ENCODE assay signal across 7 mouse cellular contexts in the genomic region with DNA sequence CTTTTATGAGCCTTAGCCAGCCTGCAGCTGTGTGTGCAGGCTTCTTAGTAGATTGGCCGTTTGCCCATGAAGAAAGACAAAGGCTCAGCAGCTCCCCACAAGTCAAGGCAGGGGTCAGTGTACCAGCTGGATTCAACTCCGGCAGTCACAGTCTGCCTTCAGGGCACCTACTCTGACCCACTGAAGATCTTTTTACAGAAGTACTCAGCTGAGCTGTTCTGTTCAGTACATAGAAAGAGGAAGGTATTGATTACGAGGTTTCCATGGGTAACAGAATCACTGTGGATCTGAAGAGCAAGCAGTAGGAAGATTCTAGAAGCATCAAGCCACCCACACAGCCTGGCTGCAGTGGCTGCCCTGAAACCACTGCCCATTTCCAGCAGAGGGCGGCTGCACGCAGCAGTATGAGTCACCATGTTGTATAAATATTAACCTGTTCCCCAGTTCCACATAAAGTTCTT.
DNase-seq lines count a peak whose midpoint lies in the region; ATAC-seq lines count a peak whose summit lies in the region.

No protein-coding gene starts in this region.

- 0 out of 2 replicates have a peak overlapping the region, but pooled peaks have one; percentile 43 for H3K9ac ChIP-seq in neural tube, embryonic 13.5 days

- H3K4me2 ChIP-seq in neural tube, embryonic 13.5 days = no peak overlapping the region

- intact Hi-C loops in left cerebral cortex, postnatal 14 days (cut with DNase I) = no loop called here

- peak; percentile 21 to 26 for DNase-seq in urinary bladder, adult 18-20 months (ENCODE audit: low spot score in 2 of 2)
- DNase-seq in urinary bladder, postnatal 4 days (ENCODE audit: low spot score in 2 of 2) = no peak
- DNase-seq in cerebellum, adult 9-11 months = peak; percentile 31
- DNase-seq in hindbrain, embryonic 10.5 days (ENCODE audit: low spot score) = peak; percentile 26
- DNase-seq in left cerebral cortex, postnatal 14 days (ENCODE audit: low spot score in 2 of 2) = peak; percentile 50 to 65
- DNase-seq in layer of hippocampus, adult 9-11 months = no peak

- H3K36me3 ChIP-seq in hindbrain, embryonic 10.5 days = peaks cover 21% of the 10 kb centered on the region
- peaks cover 33% of the 10 kb centered on the region for H3K36me3 ChIP-seq in neural tube, embryonic 13.5 days

- ATAC-seq in neural tube, embryonic 13.5 days (ENCODE audit: low read depth) = peak; percentile 80

- H3K27me3 ChIP-seq in hindbrain, embryonic 10.5 days (ENCODE audit: insufficient read depth, poor library complexity, severe bottlenecking) = no peaks in the 10 kb centered on the region
- H3K27me3 ChIP-seq in neural tube, embryonic 13.5 days = no peaks in the 10 kb centered on the region

- no peaks in the 10 kb centered on the region for H3K4me1 ChIP-seq in hindbrain, embryonic 10.5 days (replicated peaks)
- peaks cover 19% of the 10 kb centered on the region for H3K4me1 ChIP-seq in neural tube, embryonic 13.5 days (replicated peaks)

- 50% methylated on average over 5 of the region's 5 CpGs for WGBS in hindbrain, embryonic 10.5 days
- WGBS in neural tube, embryonic 13.5 days = 42% methylated on average over 5 of the region's 5 CpGs

- H3K27ac ChIP-seq in hindbrain, embryonic 10.5 days = no peak overlapping the region
- H3K27ac ChIP-seq in neural tube, embryonic 13.5 days (replicated peaks) = peak overlapping the region; percentile 38

- H3K9me3 ChIP-seq in hindbrain, embryonic 10.5 days = no peaks in the 10 kb centered on the region
- H3K9me3 ChIP-seq in neural tube, embryonic 13.5 days = no peaks in the 10 kb centered on the region

- H3K4me3 ChIP-seq in hindbrain, embryonic 10.5 days = no peak overlapping the region
- no peak overlapping the region for H3K4me3 ChIP-seq in neural tube, embryonic 13.5 days

Comparison
In these comparisons a context has a peak if more than half of its experiments do, and no peak if none do; other contexts are left out.
1. DNase-seq: peak in urinary bladder, adult 18-20 months (2 of 2), cerebellum, adult 9-11 months (single experiment), hindbrain, embryonic 10.5 days (single experiment) and left cerebral cortex, postnatal 14 days (2 of 2); none in urinary bladder, postnatal 4 days (0 of 2) and layer of hippocampus, adult 9-11 months (single experiment).